In genomic region chr5:38529724-38530428, GRCm38 (mm10) we compare ENCODE assay signal across 8 mouse cellular contexts. TPM values are rescaled to one million over a fixed set of nuclear protein-coding genes. Genes with fewer than 3 reads are reported as not detected.
DNase-seq lines count a peak whose midpoint lies in the region; ATAC-seq lines count a peak whose summit lies in the region.

No protein-coding gene starts in this region.

- no peaks in the 10 kb centered on the region for H3K9me3 ChIP-seq in limb, embryonic 11.5 days (ENCODE audit: control insufficient read depth, low read length)

- DNase-seq in kidney, postnatal 4 days, result peak; percentile 10 to 14
- no peak for DNase-seq in kidney, adult 18-20 months
- peak; percentile 39 for DNase-seq in limb, embryonic 11.5 days (ENCODE audit: low spot score)
- peak; percentile 64 for DNase-seq in retina, embryonic 14.5 days (ENCODE audit: low spot score)
- DNase-seq in c-Kit-positive CD71-positive TER-119-positive erythroid progenitor cells, embryonic 14.5 days (ENCODE audit: low spot score), result no peak
- no peak for DNase-seq in layer of hippocampus, adult 8-10 months (ENCODE audit: low spot score in 2 of 2)
- DNase-seq in left cerebral cortex, adult 11 months (ENCODE audit: low spot score), result no peak

- no peak overlapping the region for H3K9ac ChIP-seq in limb, embryonic 11.5 days (ENCODE audit: low read length)

- H3K4me2 ChIP-seq in limb, embryonic 11.5 days (ENCODE audit: low read depth, severe bottlenecking), result no peak overlapping the region

- H3K36me3 ChIP-seq in limb, embryonic 11.5 days (ENCODE audit: control insufficient read depth, insufficient read depth, low read length), result peaks cover 42% of the 10 kb centered on the region

- no peaks in the 10 kb centered on the region for H3K4me1 ChIP-seq in limb, embryonic 11.5 days (ENCODE audit: control insufficient read depth, insufficient read depth, low read length)

- H3K27me3 ChIP-seq in limb, embryonic 11.5 days (ENCODE audit: control insufficient read depth, insufficient read depth, low read length), result no peaks in the 10 kb centered on the region

- no peak overlapping the region for H3K4me3 ChIP-seq in limb, embryonic 11.5 days (ENCODE audit: low read depth, low read length)

- WGBS in limb, embryonic 11.5 days, result 78% methylated on average over 6 of the region's 6 CpGs

- no peak overlapping the region for H3K27ac ChIP-seq in limb, embryonic 11.5 days (replicated peaks; ENCODE audit: low read depth, low read length)

- ATAC-seq in common myeloid progenitor, adult 5-6 weeks (replicated peaks; ENCODE audit: low read depth, poor library complexity, severe bottlenecking), result peak; percentile 79
- ATAC-seq in limb, embryonic 11.5 days (ENCODE audit: insufficient number of reproducible peaks, low FRiP score, low TSS enrichment, low read depth), result no peak

RNA-seq across cellular contexts. Expression of gene Slc2a9, which starts 26.9 kb away (rescaled TPM):
- 4.4 and 4.9 TPM in 2 replicates for total RNA-seq in common myeloid progenitor, adult 5-6 weeks (2017)
- polyA plus RNA-seq in limb, embryonic 11.5 days (2014; fragmentation: Nextera tagmentation; extraction: Ambion mirVana), result 0.32 and 0.82 TPM in 2 replicates
- 1 to 10 TPM; 1.9 to 5.3 (median 4.3) TPM for total RNA-seq in layer of hippocampus, adult 8-10 months (2022)

RNA-seq across cellular contexts. Expression of gene Wdr1, which starts 33.1 kb away (rescaled TPM):
- 158 and 166 TPM in 2 replicates for total RNA-seq in common myeloid progenitor, adult 5-6 weeks (2017)
- 200 and 203 TPM in 2 replicates for polyA plus RNA-seq in limb, embryonic 11.5 days (2014; fragmentation: Nextera tagmentation; extraction: Ambion mirVana)
- total RNA-seq in layer of hippocampus, adult 8-10 months (2022), result 100 to 1,000 TPM; 214 to 223 (median 220) TPM

Comparison
In these comparisons a context has a peak if more than half of its experiments do, and no peak if none do; other contexts are left out.
1. DNase-seq: peak in kidney, postnatal 4 days (2 of 2), limb, embryonic 11.5 days (single experiment) and retina, embryonic 14.5 days (single experiment); none in kidney, adult 18-20 months (single experiment), c-Kit-positive CD71-positive TER-119-positive erythroid progenitor cells, embryonic 14.5 days (single experiment), layer of hippocampus, adult 8-10 months (0 of 2) and left cerebral cortex, adult 11 months (single experiment).